ENCODE assay signal across 30 mouse cellular contexts in genomic region chr11:6590933-6591675, GRCm38 (mm10). TPM values are rescaled to one million over a fixed set of nuclear protein-coding genes. Genes with fewer than 3 reads are reported as not detected.
DNase-seq lines count a peak whose midpoint lies in the region; ATAC-seq and TF ChIP-seq lines count a peak whose summit lies in the region.
"Had no signal": no experiment of that assay in that cellular context is flagged by ENCODE, and none has a peak within 500 bp of the region (broad histone marks: within the 10 kb centered on the region; RNA-seq: fewer than 3 reads in every experiment).

No protein-coding gene starts in this region.

- 48% methylated on average over 10 of the region's 10 CpGs for WGBS in bone marrow, adult 2 months
- WGBS in liver, postnatal 0 days (ENCODE audit: insufficient replicate concordance): 47% methylated on average over 10 of the region's 10 CpGs
- WGBS in kidney, adult 2 months: 91% methylated on average over 10 of the region's 10 CpGs

- peak; percentile 80 for ATAC-seq in liver, postnatal 0 days
- no peak for ATAC-seq in megakaryocyte, adult 5-6 weeks (ENCODE audit: poor library complexity, severe bottlenecking)
- ATAC-seq: forebrain, embryonic 13.5 days had no signal

- no peaks in the 10 kb centered on the region for H3K27me3 ChIP-seq in liver, postnatal 0 days (ENCODE audit: insufficient read depth, low read length)
- no peaks in the 10 kb centered on the region for H3K27me3 ChIP-seq in kidney, adult 2 months (replicated peaks; ENCODE audit: control insufficient read depth, insufficient read depth, low read length)
- H3K27me3 ChIP-seq: forebrain, embryonic 13.5 days had no signal

- H3K4me1 ChIP-seq in bone marrow, adult 2 months (ENCODE audit: control insufficient read depth, insufficient read depth, low read length): peaks cover 14% of the 10 kb centered on the region
- peaks cover 26% of the 10 kb centered on the region for H3K4me1 ChIP-seq in liver, postnatal 0 days (ENCODE audit: insufficient read depth)
- H3K4me1 ChIP-seq in kidney, adult 2 months (ENCODE audit: control insufficient read depth, insufficient read depth, low read length): no peaks in the 10 kb centered on the region
- H3K4me1 ChIP-seq: forebrain, embryonic 13.5 days; limb, embryonic 10.5 days; midbrain, embryonic 10.5 days had no signal

- DNase-seq in ES-CJ7 (ENCODE audit: low read depth, low spot score): peak; percentile 35
- peak; percentile 81 for DNase-seq in liver
- DNase-seq in liver, postnatal 0 days: no peak
- DNase-seq in adrenal gland, postnatal 36 days: no peak
- no peak for DNase-seq in kidney, adult 2 months
- no peak for DNase-seq in lung, postnatal 36 days
- DNase-seq: adrenal gland, adult 2 months; cerebellum, adult 2 months; gastrocnemius, postnatal 14 days; heart, postnatal 10 days; kidney, adult 11 months; kidney, postnatal 25 days; layer of hippocampus, adult 9-11 months; lung, adult 18-20 months; lung, postnatal 14 days; retina, postnatal 1 day; right cerebral cortex, postnatal 4 days; thymus, postnatal 36 days had no signal

- peak overlapping the region; percentile 64 for H3K27ac ChIP-seq in bone marrow, adult 2 months (ENCODE audit: control insufficient read depth, insufficient read depth, low read depth, low read length, poor library complexity)
- 0 out of 2 replicates have a peak overlapping the region, but pooled peaks have one; percentile 34 for H3K27ac ChIP-seq in liver, postnatal 0 days (ENCODE audit: low read depth)
- H3K27ac ChIP-seq in kidney, adult 2 months (ENCODE audit: insufficient read depth, low read depth, low read length): no peak overlapping the region
- H3K27ac ChIP-seq: forebrain, embryonic 13.5 days; limb, embryonic 10.5 days; midbrain, embryonic 10.5 days had no signal

- H3K4me3 ChIP-seq in bone marrow, adult 2 months (replicated peaks; ENCODE audit: control insufficient read depth, low read depth, low read length): no peak overlapping the region
- no peak overlapping the region for H3K4me3 ChIP-seq in liver, postnatal 0 days (ENCODE audit: low read depth, low read length)
- no peak overlapping the region for H3K4me3 ChIP-seq in kidney, adult 2 months (ENCODE audit: insufficient read depth, low read depth, low read length)
- H3K4me3 ChIP-seq: forebrain, embryonic 13.5 days; limb, embryonic 10.5 days; midbrain, embryonic 10.5 days had no signal

- peak; percentile 82 for TF ChIP-seq EP300 in liver, postnatal 0 days (IDR thresholded peaks at IDR 0.05; ENCODE audit: low read depth)

- no peak for TF ChIP-seq POLR2A in bone marrow, adult 2 months (IDR thresholded peaks at IDR 0.05; ENCODE audit: borderline replicate concordance, control insufficient read depth, low read depth, low read length)
- no peak for TF ChIP-seq POLR2A in kidney, adult 2 months (IDR thresholded peaks at IDR 0.05; ENCODE audit: low read depth, low read length)

- H3K9ac ChIP-seq in liver, postnatal 0 days (replicated peaks): no peak overlapping the region
- H3K9ac ChIP-seq: forebrain, embryonic 13.5 days had no signal

- TF ChIP-seq CTCF in bone marrow, adult 2 months (IDR thresholded peaks at IDR 0.05; ENCODE audit: control insufficient read depth, insufficient read depth, low read length): no peak
- no peak for TF ChIP-seq CTCF in liver, postnatal 0 days (IDR thresholded peaks at IDR 0.05; ENCODE audit: low read depth)
- TF ChIP-seq CTCF in kidney, adult 2 months (conservative IDR thresholded peaks at IDR 0.05; ENCODE audit: insufficient read depth, insufficient read length, low read depth, low read length): no peak

- H3K9me3 ChIP-seq in liver, postnatal 0 days (ENCODE audit: low read length): no peaks in the 10 kb centered on the region
- H3K9me3 ChIP-seq: forebrain, embryonic 13.5 days; limb, embryonic 10.5 days; midbrain, embryonic 10.5 days had no signal

- H3K36me3 ChIP-seq in liver, postnatal 0 days (replicated peaks; ENCODE audit: insufficient read depth, low read length): peaks cover 85% of the 10 kb centered on the region
- H3K36me3 ChIP-seq in kidney, adult 2 months (ENCODE audit: control insufficient read depth, insufficient read depth, low read length): no peaks in the 10 kb centered on the region

- peak overlapping the region; percentile 32; the same call in 1 of the 2 replicates for H3K4me2 ChIP-seq in liver, postnatal 0 days (ENCODE audit: low read depth, low read length)
- H3K4me2 ChIP-seq: forebrain, embryonic 13.5 days; heart, embryonic 11.5 days had no signal

RNA-seq across cellular contexts. Expression of gene Nacad, which starts 14.7 kb away (rescaled TPM):
- polyA plus RNA-seq in bone marrow, adult 2 months (2011; ENCODE audit: insufficient read depth, insufficient read length, low replicate concordance, missing spikeins): 6.5 TPM in 1 of 2 replicates, not detected in the other
- polyA plus RNA-seq in liver, postnatal 0 days (2015; fragmentation: Nextera tagmentation; extraction: Ambion mirVana): 1.5 and 1.6 TPM in 2 replicates
- 1 to 10 TPM; 1.0 to 1.6 TPM for total RNA-seq in adrenal gland, postnatal 36 days (2021)
- total RNA-seq in megakaryocyte, adult 5-6 weeks (2015): 0.23 TPM in 1 of 2 replicates, not detected in the other
- total RNA-seq in megakaryocyte, adult 5-6 weeks (2017): not detected in 2 replicates
- 2.2 and 2.7 TPM in 2 replicates for polyA plus RNA-seq in kidney, adult 2 months (2012; rRNA removed)

RNA-seq across cellular contexts. Expression of gene Tbrg4, which starts 34.8 kb away (rescaled TPM):
- 42.4 and 68.1 TPM in 2 replicates for polyA plus RNA-seq in bone marrow, adult 2 months (2011; ENCODE audit: insufficient read depth, insufficient read length, low replicate concordance, missing spikeins)
- polyA plus RNA-seq in liver, postnatal 0 days (2015; fragmentation: Nextera tagmentation; extraction: Ambion mirVana): 19.6 and 23.5 TPM in 2 replicates
- 10 to 100 TPM; 61.7 to 64.5 TPM for total RNA-seq in adrenal gland, postnatal 36 days (2021)
- total RNA-seq in megakaryocyte, adult 5-6 weeks (2015): 15.3 and 17.3 TPM in 2 replicates
- 9.4 and 10.6 TPM in 2 replicates for total RNA-seq in megakaryocyte, adult 5-6 weeks (2017)
- polyA plus RNA-seq in kidney, adult 2 months (2012; rRNA removed): 73.9 and 85.3 TPM in 2 replicates

RNA-seq across cellular contexts. Expression of gene Ccm2, which starts 44.4 kb away (rescaled TPM):
- polyA plus RNA-seq in bone marrow, adult 2 months (2011; ENCODE audit: insufficient read depth, insufficient read length, low replicate concordance, missing spikeins): 37.1 and 52.3 TPM in 2 replicates
- polyA plus RNA-seq in liver, postnatal 0 days (2015; fragmentation: Nextera tagmentation; extraction: Ambion mirVana): 33.9 and 34.9 TPM in 2 replicates
- total RNA-seq in adrenal gland, postnatal 36 days (2021): 10 to 100 TPM; 32.0 to 45.7 TPM
- total RNA-seq in megakaryocyte, adult 5-6 weeks (2015): 32.2 and 32.4 TPM in 2 replicates
- 63.5 and 63.9 TPM in 2 replicates for total RNA-seq in megakaryocyte, adult 5-6 weeks (2017)
- polyA plus RNA-seq in kidney, adult 2 months (2012; rRNA removed): 56.1 and 60.8 TPM in 2 replicates

RNA-seq across cellular contexts. Expression of gene Wap, which starts 47.3 kb away (rescaled TPM):
- polyA plus RNA-seq in bone marrow, adult 2 months (2011; ENCODE audit: insufficient read depth, insufficient read length, low replicate concordance, missing spikeins): not detected in 2 replicates
- polyA plus RNA-seq in liver, postnatal 0 days (2015; fragmentation: Nextera tagmentation; extraction: Ambion mirVana): not detected in 2 replicates
- not detected for total RNA-seq in adrenal gland, postnatal 36 days (2021)
- not detected in 2 replicates for total RNA-seq in megakaryocyte, adult 5-6 weeks (2015)
- not detected in 2 replicates for total RNA-seq in megakaryocyte, adult 5-6 weeks (2017)
- not detected in 2 replicates for polyA plus RNA-seq in kidney, adult 2 months (2012; rRNA removed)
- total RNA-seq: adrenal gland, adult 2 months; gastrocnemius, postnatal 14 days; heart, postnatal 10 days; left cerebral cortex, adult 8-10 months had no signal
- polyA plus RNA-seq: adrenal gland, adult 2 months; brain, embryonic 14.5 days; cerebellum, adult 2 months; forebrain, embryonic 13.5 days; frontal cortex, adult 2 months; heart, embryonic 11.5 days; hindbrain, embryonic 11.5 days; limb, embryonic 10.5 days; midbrain, embryonic 10.5 days; neural tube, embryonic 11.5 days; testis, adult 2 months had no signal

Comparison
In these comparisons a context has a peak if more than half of its experiments do, and no peak if none do; other contexts are left out.
1. DNase-seq: peak in ES-CJ7 (single experiment) and liver (single experiment); none in liver, postnatal 0 days (single experiment), adrenal gland, postnatal 36 days (0 of 2), kidney, adult 2 months (single experiment) and lung, postnatal 36 days (single experiment).